Mouse (Mus musculus): ENCODE measurements around the gene Lsamp.

GRCm38 (mm10) chr16:41179557-41179956, 1195.4 kb downstream of the Lsamp start:
- TF ChIP-seq EP300 (IDR thresholded peaks at IDR 0.05) (no peak), CTCF (IDR thresholded peaks at IDR 0.05) (no peak)
